Mouse (Mus musculus): Measurements from ENCODE around the gene Hmx1.

The Hmx1 gene

GRCm38 (mm10) chr5:35388491-35389111, at the start of gene Hmx1:
TSS of gene Hmx1 (plus strand) at chr5:35389108.
- no peak for DNase-seq

DNA sequence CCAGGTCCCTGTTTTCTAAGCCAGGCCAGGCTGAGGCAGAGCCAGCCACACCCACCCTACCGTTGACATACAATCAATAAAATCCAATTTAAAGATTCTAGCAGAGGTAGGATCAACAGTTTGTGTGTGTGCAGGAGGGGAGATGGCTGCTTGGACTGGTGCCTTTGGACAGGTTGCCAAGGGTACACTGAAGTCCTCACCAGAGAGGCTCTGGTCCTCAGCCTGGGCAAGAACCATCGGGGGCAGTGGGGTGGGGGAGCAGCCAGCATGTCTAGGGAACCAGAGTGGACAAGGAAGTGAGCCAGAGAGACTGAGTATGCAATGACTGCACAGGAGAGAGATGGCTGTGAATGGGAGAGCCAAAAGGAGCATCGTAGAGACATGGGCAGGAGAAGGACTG, 43.8 kb upstream of the Hmx1 start:
- DNase-seq: no peak

DNA sequence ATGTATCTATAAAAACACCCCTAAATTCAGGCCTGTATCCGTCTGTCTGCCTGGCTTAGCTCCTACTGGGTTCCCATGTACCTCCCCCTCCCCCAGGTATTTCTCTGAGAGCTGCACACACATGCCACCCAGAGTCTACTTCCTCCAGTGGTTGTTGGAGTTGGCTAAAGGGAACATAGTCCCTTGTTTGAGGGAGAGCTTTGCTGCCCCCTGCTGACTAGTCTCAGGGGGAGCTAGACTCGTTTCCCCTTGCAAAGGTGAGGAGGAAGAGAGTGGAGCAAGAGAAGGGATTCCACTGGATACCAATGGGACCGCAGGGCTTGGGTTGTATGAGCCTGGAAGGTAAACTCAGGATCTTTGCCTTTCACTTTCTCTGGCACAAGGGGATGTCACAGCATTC, 40.1 kb upstream of the Hmx1 start:
- peak; percentile 38 for DNase-seq

DNA sequence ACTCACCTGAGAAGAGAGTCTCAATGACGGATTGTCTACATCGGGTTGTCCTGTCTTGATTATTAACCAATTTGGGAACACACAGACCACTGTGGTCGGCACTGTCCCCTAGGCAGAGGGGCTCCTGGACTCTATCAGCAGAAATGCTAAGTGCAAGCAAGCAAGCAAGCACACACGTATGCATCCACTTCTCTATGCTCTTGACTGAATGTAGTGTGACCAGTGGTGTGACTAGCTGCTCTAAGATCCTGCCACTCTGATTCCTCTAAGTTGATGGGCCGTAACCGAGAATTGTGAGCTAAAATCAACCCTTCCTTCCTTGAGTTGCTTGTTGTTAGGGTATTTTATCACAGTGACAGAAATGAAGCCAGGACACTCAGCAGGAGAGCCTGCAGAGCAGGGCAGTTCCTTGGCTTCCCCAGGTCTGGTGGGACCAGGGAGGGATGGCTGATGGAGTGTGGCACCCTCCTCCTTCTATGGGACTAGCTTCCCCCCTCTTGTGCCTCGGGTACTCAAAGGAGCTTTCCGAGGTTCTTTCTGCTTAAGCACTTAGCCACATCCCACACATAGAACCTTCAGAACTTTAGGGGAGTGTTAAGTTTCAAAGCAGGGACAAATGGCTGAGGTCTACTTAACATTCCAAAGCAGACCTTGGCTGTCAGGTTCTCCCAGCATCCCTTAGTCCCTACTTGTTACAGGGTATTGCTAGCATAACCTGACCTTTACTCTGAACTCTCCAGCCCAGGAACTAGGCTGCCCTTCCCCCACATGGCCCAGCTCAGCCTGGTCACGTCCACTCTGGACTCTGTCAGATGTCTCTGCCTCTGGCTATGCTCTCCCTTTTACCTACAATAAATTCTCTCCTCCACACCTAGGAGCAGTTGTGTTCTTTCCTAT, 31.1 kb upstream of the Hmx1 start:
- DNase-seq: no peak

GRCm38 (mm10) chr5:35361570-35362284, 27.2 kb upstream of the Hmx1 start:
- DNase-seq: peak; percentile 88

GRCm38 (mm10) chr5:35366241-35367032, 22.5 kb upstream of the Hmx1 start:
- DNase-seq: no peak

GRCm38 (mm10) chr5:35368916-35369315, 20.0 kb upstream of the Hmx1 start:
- DNase-seq: no peak

DNA sequence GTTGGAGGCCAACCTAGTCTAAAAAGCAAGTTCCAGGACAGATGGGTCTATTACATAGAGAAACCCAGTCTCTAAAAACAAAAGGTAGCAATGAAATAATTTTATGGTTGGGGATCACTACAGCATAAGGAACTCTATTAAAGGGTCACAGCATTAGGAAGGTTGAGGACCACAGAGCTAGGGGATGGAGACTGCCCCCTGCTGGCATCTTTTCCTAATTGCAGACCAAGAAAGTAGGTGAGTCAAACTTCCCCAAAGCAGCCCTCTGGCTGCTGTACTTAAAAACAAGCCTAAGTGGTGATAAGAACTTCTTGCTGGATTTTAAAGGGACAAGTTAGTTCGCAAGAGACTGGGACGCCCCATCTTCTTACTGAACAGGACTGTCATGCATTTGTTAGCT, 9.8 kb upstream of the Hmx1 start:
- no peak for DNase-seq

- no peak for DNase-seq
These were observed 9.1 kb upstream of the Hmx1 start for GRCm38 (mm10) chr5:35379815-35380214.

DNA sequence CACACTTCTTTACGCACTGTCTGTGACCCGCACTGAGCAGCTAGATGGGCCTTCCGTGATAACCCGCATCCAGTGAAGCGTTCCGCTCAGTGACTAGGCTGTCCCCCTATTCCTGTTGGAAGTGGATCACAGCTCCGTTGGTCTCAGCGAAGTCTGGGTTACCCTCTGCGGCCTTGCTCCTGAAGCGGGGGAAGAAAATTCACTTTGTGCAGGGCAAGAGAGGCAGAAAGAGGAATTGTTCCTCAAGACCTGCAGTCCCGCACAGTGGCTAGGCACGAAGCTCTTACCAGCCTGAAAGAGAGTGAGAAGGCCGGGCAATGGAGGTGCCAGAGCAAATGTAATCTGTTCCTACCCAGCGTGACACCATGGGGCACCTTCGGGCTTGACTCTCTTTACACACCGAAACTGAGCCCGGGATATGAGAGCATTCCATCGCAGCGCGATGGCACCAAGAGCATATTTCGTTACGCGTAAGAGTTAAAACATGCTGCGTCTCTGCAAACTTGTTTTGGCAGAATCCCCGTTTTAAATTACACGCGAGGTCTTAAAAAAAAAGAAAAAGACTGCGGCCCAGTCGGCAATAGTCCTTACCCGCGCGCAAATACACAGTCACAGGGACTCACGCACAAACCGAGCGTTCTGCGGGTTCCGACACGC, 946 bp upstream of the Hmx1 start:
- no peak for DNase-seq

DNA sequence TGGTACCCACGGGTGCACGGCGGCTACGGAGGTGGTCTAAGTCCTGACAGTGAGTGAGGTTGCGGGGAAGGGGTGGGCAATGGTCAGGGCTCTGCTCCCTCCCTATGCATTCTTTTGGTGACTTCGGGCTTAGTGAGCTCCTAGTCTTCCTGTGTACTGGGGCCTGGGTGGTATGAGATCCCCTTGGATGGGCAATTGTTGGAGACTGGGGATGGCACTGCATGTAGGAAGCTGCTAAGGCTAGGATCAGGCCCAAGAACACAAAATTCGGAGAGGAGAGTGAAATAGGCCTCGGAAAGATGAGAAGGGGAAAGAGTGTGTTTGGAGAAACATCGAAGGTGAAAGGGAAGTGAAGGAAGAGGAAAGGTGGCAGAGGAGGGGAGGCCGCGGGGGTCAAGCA, 533 bp downstream of the Hmx1 start:
- no peak for DNase-seq

GRCm38 (mm10) chr5:35389915-35390314, 1.0 kb downstream of the Hmx1 start:
- no peak for DNase-seq

GRCm38 (mm10) chr5:35390848-35391655, 2.1 kb downstream of the Hmx1 start:
- no peak for DNase-seq

- no peak for DNase-seq
These were observed 2.9 kb downstream of the Hmx1 start for GRCm38 (mm10) chr5:35391656-35392333.

- DNase-seq: no peak
These were observed 3.4 kb downstream of the Hmx1 start for GRCm38 (mm10) chr5:35392334-35392695.

GRCm38 (mm10) chr5:35395566-35396440, 6.9 kb downstream of the Hmx1 start:
- no peak for DNase-seq

- DNase-seq: no peak
These were observed 8.2 kb downstream of the Hmx1 start for GRCm38 (mm10) chr5:35396976-35397641.

GRCm38 (mm10) chr5:35397642-35398309, 8.9 kb downstream of the Hmx1 start:
- no peak for DNase-seq
